Mouse (Mus musculus): ENCODE data around the gene Gbp8.

Gene Gbp8

GRCm38 (mm10) chr5:105053471-105054169, 85.7 kb downstream of the Gbp8 start:
- peak; percentile 51 for DNase-seq

GRCm38 (mm10) chr5:105032362-105032761, 107.0 kb downstream of the Gbp8 start:
- DNase-seq, result no peak

- no peak for DNase-seq
These were observed 126.8 kb downstream of the Gbp8 start for GRCm38 (mm10) chr5:105012551-105012950.

- no peak for DNase-seq
These were observed 127.8 kb downstream of the Gbp8 start for GRCm38 (mm10) chr5:105011570-105011969.

GRCm38 (mm10) chr5:105010376-105010775, 129.0 kb downstream of the Gbp8 start:
- peak; percentile 63 for DNase-seq

GRCm38 (mm10) chr5:104989411-104989810, 149.9 kb downstream of the Gbp8 start:
- no peak for DNase-seq

DNA sequence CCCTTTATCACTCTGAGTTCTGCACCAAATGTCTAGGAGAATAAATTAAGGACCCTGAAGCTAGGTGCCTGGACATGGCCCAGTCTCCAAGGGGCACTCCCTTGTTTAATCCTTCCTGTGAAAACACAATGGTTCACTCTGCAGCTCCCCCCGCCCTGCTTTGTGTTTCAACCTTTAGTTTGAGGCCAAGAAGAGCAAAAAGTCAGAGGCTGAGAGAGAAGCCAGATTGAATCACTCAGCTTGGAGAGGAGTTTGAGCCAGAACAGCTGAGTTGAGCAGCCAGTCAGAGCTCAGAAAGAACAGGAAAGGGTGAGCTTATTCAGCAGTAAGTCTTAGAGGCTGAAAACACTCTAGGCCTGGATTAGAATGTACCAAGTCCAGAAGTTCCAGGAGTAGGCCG, 151.3 kb downstream of the Gbp8 start:
- DNase-seq, result no peak

DNA sequence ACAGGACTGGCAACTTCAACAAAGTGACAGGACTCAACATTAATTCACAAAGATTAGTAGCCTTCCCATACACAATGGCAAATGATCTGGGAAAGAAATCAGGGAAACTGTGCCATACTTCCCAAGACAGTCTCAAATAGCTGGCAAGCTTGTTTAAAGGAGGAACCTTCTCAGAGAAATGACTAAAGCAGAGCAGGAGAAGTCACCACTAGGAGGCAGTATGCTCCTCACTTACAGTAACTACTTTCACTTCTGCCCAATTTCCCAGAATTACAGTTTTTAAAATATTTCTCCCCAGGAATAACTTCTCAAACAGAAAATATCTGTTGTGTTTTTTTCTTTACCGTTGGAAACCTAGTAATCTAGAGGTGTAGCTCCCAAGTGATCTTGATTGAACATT, 152.6 kb downstream of the Gbp8 start:
- peak; percentile 60 for DNase-seq

DNA sequence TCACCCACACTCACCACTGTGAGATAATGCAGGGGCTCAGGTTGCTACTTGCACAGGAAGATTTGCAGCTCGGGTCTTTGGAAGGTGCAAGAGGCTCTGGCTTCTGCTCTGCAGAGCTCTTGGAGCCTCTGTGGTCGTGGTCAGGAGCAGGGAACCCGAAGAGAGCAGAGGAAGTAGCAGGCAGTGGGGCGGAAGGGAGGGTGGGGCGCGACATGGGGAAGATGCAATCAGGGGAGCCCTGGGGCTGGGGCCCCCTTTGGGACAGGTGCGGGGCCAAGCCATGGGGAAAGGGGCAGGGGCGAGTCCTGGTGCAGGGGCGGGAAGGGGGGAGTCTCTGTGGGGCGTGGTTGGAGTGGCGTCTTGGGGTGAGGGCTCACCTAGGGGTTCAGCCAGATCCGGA, 156.8 kb downstream of the Gbp8 start, which contains the start of gene Abcg3:
Abcg3 (minus strand) TSS at position 184 of the 400 bp plus-strand sequence.
- DNase-seq, result peak; percentile 83

DNA sequence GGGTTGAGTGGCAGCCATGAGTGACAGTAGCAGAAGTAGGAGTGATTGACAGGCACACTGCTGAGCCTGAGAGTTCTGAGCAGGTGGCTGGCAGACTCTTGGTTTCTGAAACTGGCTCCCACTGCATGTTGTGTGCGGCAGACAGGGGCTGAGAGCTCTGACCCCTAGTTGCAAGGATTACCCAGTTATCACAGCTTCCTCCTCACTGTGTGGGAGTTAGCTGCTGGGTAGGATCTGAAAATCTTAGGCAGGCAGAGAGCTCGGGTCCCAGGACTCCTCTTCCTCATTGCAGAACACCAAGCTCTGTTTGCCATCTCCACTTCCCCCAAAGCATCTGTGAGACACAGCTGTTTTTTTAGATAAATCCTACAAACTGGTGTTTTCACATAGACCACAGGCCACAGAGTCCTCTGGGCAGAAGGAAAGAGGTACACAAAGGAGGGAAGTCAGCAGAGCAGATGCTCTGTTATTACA, 160.3 kb downstream of the Gbp8 start:
- peak; percentile 50 for DNase-seq

All from thymus, postnatal 25 days (tissue).